In the genomic region with DNA sequence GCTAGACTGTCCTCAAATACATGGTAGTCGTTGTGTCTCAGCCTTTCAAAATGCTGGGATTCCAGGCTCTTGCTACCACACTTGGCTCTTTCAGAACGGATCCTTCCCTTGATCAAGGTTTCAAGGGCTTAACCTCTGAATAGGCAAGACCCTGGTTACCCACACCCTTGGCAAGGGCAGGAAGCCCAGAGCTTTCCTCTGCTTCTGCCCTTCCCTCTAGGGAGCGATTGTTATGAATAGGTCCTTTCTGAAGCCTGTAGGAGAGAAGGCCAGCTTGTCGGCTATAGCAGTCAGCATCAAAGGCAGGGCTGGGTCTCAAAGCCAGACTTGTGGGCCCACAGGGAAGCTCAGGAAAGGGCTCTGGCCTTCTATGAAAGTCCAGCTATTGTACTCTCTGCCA, we compare ENCODE assay signal across 12 mouse cellular contexts. TPM values are rescaled to one million over a fixed set of nuclear protein-coding genes. Genes with fewer than 3 reads are reported as not detected.
DNase-seq lines count a peak whose midpoint lies in the region; ATAC-seq and TF ChIP-seq lines count a peak whose summit lies in the region.
"Had no signal": no experiment of that assay in that cellular context is flagged by ENCODE, and none has a peak within 500 bp of the region (broad histone marks: within the 10 kb centered on the region; RNA-seq: fewer than 3 reads in every experiment).

No protein-coding gene starts in this region.

- H3K4me2 ChIP-seq in heart, embryonic 14.5 days (ENCODE audit: low read length): no peak overlapping the region
- H3K4me2 ChIP-seq in lung, embryonic 14.5 days: no peak overlapping the region
- H3K4me2 ChIP-seq in forebrain, embryonic 15.5 days (replicated peaks): no peak overlapping the region
- H3K4me2 ChIP-seq in neural tube, embryonic 14.5 days (ENCODE audit: low read depth, low read length): no peak overlapping the region
- H3K4me2 ChIP-seq: neural tube, embryonic 12.5 days had no signal

- 46% methylated on average over 4 of the region's 4 CpGs for WGBS in heart, embryonic 14.5 days
- WGBS in lung, embryonic 14.5 days: 48% methylated on average over 4 of the region's 4 CpGs
- 41% methylated on average over 4 of the region's 4 CpGs for WGBS in forebrain, embryonic 15.5 days
- 49% methylated on average over 4 of the region's 4 CpGs for WGBS in neural tube, embryonic 14.5 days

- no peaks in the 10 kb centered on the region for H3K9me3 ChIP-seq in heart, embryonic 14.5 days (ENCODE audit: control insufficient read depth, low read length)
- no peaks in the 10 kb centered on the region for H3K9me3 ChIP-seq in lung, embryonic 14.5 days (ENCODE audit: low read depth, low read length)
- no peaks in the 10 kb centered on the region for H3K9me3 ChIP-seq in forebrain, embryonic 15.5 days
- H3K9me3 ChIP-seq in neural tube, embryonic 14.5 days (ENCODE audit: control insufficient read depth, low read length): no peaks in the 10 kb centered on the region
- H3K9me3 ChIP-seq: neural tube, embryonic 12.5 days had no signal

- H3K27ac ChIP-seq in heart, embryonic 14.5 days (replicated peaks in 1 of 2; ENCODE audit: control insufficient read depth in 1 of 2, insufficient read depth in 1 of 2, low read depth in 2 of 2, low read length in 2 of 2): peak overlapping the region; percentile 28 to 57; a peak in 3 of 4 replicates
- H3K27ac ChIP-seq in lung, embryonic 14.5 days (ENCODE audit: low read depth): peak overlapping the region; percentile 21; the same call in 1 of the 2 replicates
- H3K27ac ChIP-seq in forebrain, embryonic 15.5 days (replicated peaks): peak overlapping the region; percentile 56
- peak overlapping the region; percentile 39; the same call in 1 of the 2 replicates for H3K27ac ChIP-seq in neural tube, embryonic 14.5 days (ENCODE audit: low read depth, low read length)
- H3K27ac ChIP-seq: neural tube, embryonic 12.5 days had no signal

- H3K36me3 ChIP-seq in heart, embryonic 14.5 days (ENCODE audit: control insufficient read depth, insufficient read depth, low read length): peaks cover 31% of the 10 kb centered on the region
- H3K36me3 ChIP-seq in lung, embryonic 14.5 days (ENCODE audit: insufficient read depth): peaks cover 22% of the 10 kb centered on the region
- H3K36me3 ChIP-seq in forebrain, embryonic 15.5 days: peaks cover 26% of the 10 kb centered on the region
- peaks cover 9% of the 10 kb centered on the region; the same call in 1 of the 2 replicates for H3K36me3 ChIP-seq in neural tube, embryonic 14.5 days (ENCODE audit: control insufficient read depth, insufficient read depth, low read length)

- no peaks in the 10 kb centered on the region for H3K27me3 ChIP-seq in heart, embryonic 14.5 days (ENCODE audit: control insufficient read depth, insufficient read depth, low read length)
- no peaks in the 10 kb centered on the region for H3K27me3 ChIP-seq in lung, embryonic 14.5 days (ENCODE audit: insufficient read depth, low read length)
- no peaks in the 10 kb centered on the region for H3K27me3 ChIP-seq in forebrain, embryonic 15.5 days
- H3K27me3 ChIP-seq in neural tube, embryonic 14.5 days (ENCODE audit: control insufficient read depth, insufficient read depth, low read length): no peaks in the 10 kb centered on the region
- H3K27me3 ChIP-seq: neural tube, embryonic 12.5 days had no signal

- H3K4me1 ChIP-seq in heart, embryonic 14.5 days (ENCODE audit: control insufficient read depth in 2 of 2, insufficient read depth in 2 of 2, low read length in 2 of 2): peaks cover 3 to 17% of the 10 kb centered on the region in 2 experiments; a peak in 3 of 4 replicates
- H3K4me1 ChIP-seq in lung, embryonic 14.5 days (ENCODE audit: insufficient read depth): peaks cover 5% of the 10 kb centered on the region; the same call in 1 of the 2 replicates
- peaks cover 29% of the 10 kb centered on the region for H3K4me1 ChIP-seq in forebrain, embryonic 15.5 days
- peaks cover 12% of the 10 kb centered on the region for H3K4me1 ChIP-seq in neural tube, embryonic 14.5 days (ENCODE audit: control insufficient read depth, insufficient read depth, low read length)

- no peak overlapping the region for H3K4me3 ChIP-seq in heart, embryonic 14.5 days (ENCODE audit: control insufficient read depth in 1 of 2, insufficient read depth in 1 of 2, low read depth in 1 of 2, low read length in 2 of 2)
- no peak overlapping the region for H3K4me3 ChIP-seq in lung, embryonic 14.5 days (ENCODE audit: low read depth, low read length)
- no peak overlapping the region for H3K4me3 ChIP-seq in forebrain, embryonic 15.5 days
- no peak overlapping the region for H3K4me3 ChIP-seq in neural tube, embryonic 14.5 days (ENCODE audit: low read depth, low read length)
- H3K4me3 ChIP-seq: neural tube, embryonic 12.5 days had no signal

- no peak for TF ChIP-seq CTCF in lung, embryonic 14.5 days (IDR thresholded peaks at IDR 0.05; ENCODE audit: low read depth)

- H3K9ac ChIP-seq in heart, embryonic 14.5 days (ENCODE audit: low read length): no peak overlapping the region
- no peak overlapping the region for H3K9ac ChIP-seq in lung, embryonic 14.5 days
- H3K9ac ChIP-seq in forebrain, embryonic 15.5 days (replicated peaks): no peak overlapping the region
- no peak overlapping the region for H3K9ac ChIP-seq in neural tube, embryonic 14.5 days (replicated peaks; ENCODE audit: low read depth, low read length)
- H3K9ac ChIP-seq: neural tube, embryonic 12.5 days had no signal

- no peak for DNase-seq in heart, postnatal 10 days
- DNase-seq in lung, embryonic 14.5 days: no peak
- no peak for DNase-seq in lung, postnatal 4 days
- no peak for DNase-seq in cerebellum, postnatal 36 days
- DNase-seq in ovary, postnatal 14 days (ENCODE audit: low spot score): no peak
- DNase-seq: cerebellum, adult 11-12 months; lung, postnatal 14 days; thymus, postnatal 36 days had no signal

- intact Hi-C loops in heart, postnatal 10 days (cut with DNase I): no loop called here

- no peak for ATAC-seq in heart, embryonic 14.5 days (ENCODE audit: insufficient number of reproducible peaks, insufficient read depth, low FRiP score, low read depth)
- no peak for ATAC-seq in lung, embryonic 14.5 days (ENCODE audit: insufficient read depth)
- no peak for ATAC-seq in forebrain, embryonic 15.5 days (replicated peaks)
- ATAC-seq in neural tube, embryonic 14.5 days (ENCODE audit: low read depth): no peak

RNA-seq across cellular contexts. Expression of gene Sidt2, which starts 3.8 kb away (rescaled TPM):
- 36.5 and 43.9 TPM in 2 replicates for polyA plus RNA-seq in heart, embryonic 14.5 days (2014; fragmentation: Nextera tagmentation; extraction: Ambion mirVana)
- total RNA-seq in heart, postnatal 10 days (2021): 10 to 100 TPM; 71.5 to 75.4 TPM
- 29.9 and 34.3 TPM in 2 replicates for polyA plus RNA-seq in lung, embryonic 14.5 days (2014; fragmentation: Nextera tagmentation; extraction: Ambion mirVana)
- polyA plus RNA-seq in forebrain, embryonic 15.5 days (2015; fragmentation: Nextera tagmentation; extraction: Ambion mirVana): 37.2 and 37.6 TPM in 2 replicates
- 45.7 and 52.0 TPM in 2 replicates for polyA plus RNA-seq in neural tube, embryonic 14.5 days (2014; fragmentation: Nextera tagmentation; extraction: Ambion mirVana)

RNA-seq across cellular contexts. Expression of gene Tagln, which starts 23.0 kb away (rescaled TPM):
- polyA plus RNA-seq in heart, embryonic 14.5 days (2014; fragmentation: Nextera tagmentation; extraction: Ambion mirVana): 122 and 143 TPM in 2 replicates
- total RNA-seq in heart, postnatal 10 days (2021): 10 to 100 TPM; 72.1 to 90.1 TPM
- 147 and 150 TPM in 2 replicates for polyA plus RNA-seq in lung, embryonic 14.5 days (2014; fragmentation: Nextera tagmentation; extraction: Ambion mirVana)
- polyA plus RNA-seq in forebrain, embryonic 15.5 days (2015; fragmentation: Nextera tagmentation; extraction: Ambion mirVana): 2.6 and 2.8 TPM in 2 replicates
- polyA plus RNA-seq in neural tube, embryonic 14.5 days (2014; fragmentation: Nextera tagmentation; extraction: Ambion mirVana): 5.2 and 5.5 TPM in 2 replicates

RNA-seq across cellular contexts. Expression of gene Rnf214, which starts 52.1 kb away (rescaled TPM):
- polyA plus RNA-seq in heart, embryonic 14.5 days (2014; fragmentation: Nextera tagmentation; extraction: Ambion mirVana): 42.9 and 45.5 TPM in 2 replicates
- 10 to 100 TPM; 33.5 to 35.9 TPM for total RNA-seq in heart, postnatal 10 days (2021)
- 52.6 and 54.4 TPM in 2 replicates for polyA plus RNA-seq in lung, embryonic 14.5 days (2014; fragmentation: Nextera tagmentation; extraction: Ambion mirVana)
- polyA plus RNA-seq in forebrain, embryonic 15.5 days (2015; fragmentation: Nextera tagmentation; extraction: Ambion mirVana): 96.5 and 96.9 TPM in 2 replicates
- 101 and 132 TPM in 2 replicates for polyA plus RNA-seq in neural tube, embryonic 14.5 days (2014; fragmentation: Nextera tagmentation; extraction: Ambion mirVana)

RNA-seq across cellular contexts. Expression of gene Pcsk7, which starts 52.6 kb away (rescaled TPM):
- polyA plus RNA-seq in heart, embryonic 14.5 days (2014; fragmentation: Nextera tagmentation; extraction: Ambion mirVana): 12.1 and 13.5 TPM in 2 replicates
- 10 to 100 TPM; 23.5 to 27.2 TPM for total RNA-seq in heart, postnatal 10 days (2021)
- 18.5 and 19.2 TPM in 2 replicates for polyA plus RNA-seq in lung, embryonic 14.5 days (2014; fragmentation: Nextera tagmentation; extraction: Ambion mirVana)
- 25.6 and 26.7 TPM in 2 replicates for polyA plus RNA-seq in forebrain, embryonic 15.5 days (2015; fragmentation: Nextera tagmentation; extraction: Ambion mirVana)
- polyA plus RNA-seq in neural tube, embryonic 14.5 days (2014; fragmentation: Nextera tagmentation; extraction: Ambion mirVana): 16.5 and 19.1 TPM in 2 replicates

RNA-seq across cellular contexts. Expression of gene Pafah1b2, which starts 53.6 kb away (rescaled TPM):
- 141 and 148 TPM in 2 replicates for polyA plus RNA-seq in heart, embryonic 14.5 days (2014; fragmentation: Nextera tagmentation; extraction: Ambion mirVana)
- total RNA-seq in heart, postnatal 10 days (2021): 10 to 100 TPM; 85.1 to 87.3 TPM
- polyA plus RNA-seq in lung, embryonic 14.5 days (2014; fragmentation: Nextera tagmentation; extraction: Ambion mirVana): 179 and 184 TPM in 2 replicates
- polyA plus RNA-seq in forebrain, embryonic 15.5 days (2015; fragmentation: Nextera tagmentation; extraction: Ambion mirVana): 284 and 289 TPM in 2 replicates
- polyA plus RNA-seq in neural tube, embryonic 14.5 days (2014; fragmentation: Nextera tagmentation; extraction: Ambion mirVana): 307 and 318 TPM in 2 replicates

Comparison
In these comparisons a context has a peak if more than half of its experiments do, and no peak if none do; other contexts are left out.
1. RNA of gene Tagln, which starts 23.0 kb away (polyA plus RNA-seq): 147 to 150 TPM in lung, embryonic 14.5 days and 122 to 143 TPM in heart, embryonic 14.5 days; 5.2 to 5.5 TPM in neural tube, embryonic 14.5 days and 2.6 to 2.8 TPM in forebrain, embryonic 15.5 days; every median in the first group is over 10 times any median in the second.
2. Peak in every context shown above with its lines, with median percentiles within 50 percentile points of each other: H3K27ac ChIP-seq.